Mouse (Mus musculus) heart, adult 2 months (tissue): ENCODE measurements around the gene Adad1.

Experiments
- CTCF ChIP-seq: fragments of 200-600 bp; IDR thresholded peaks from 2 replicates; pipeline ENCODE4 v1.8.1; 2022; ENCODE audit warnings: antibody characterized with exemption, mild to moderate bottlenecking, moderate library complexity
- EP300 ChIP-seq: fragments of 200-500 bp; IDR thresholded peaks from 2 replicates; pipeline ENCODE4 v1.6.1; 2011; ENCODE audit warnings: low read depth, low read length, control low read depth; ENCODE audit not compliant: insufficient read depth
- POLR2A ChIP-seq: fragments of 200-500 bp; IDR thresholded peaks from 2 replicates; pipeline ENCODE4 v1.6.1; 2011; ENCODE audit warnings: mild to moderate bottlenecking, low read depth, low read length, control low read depth; ENCODE audit not compliant: insufficient read depth

DNA sequence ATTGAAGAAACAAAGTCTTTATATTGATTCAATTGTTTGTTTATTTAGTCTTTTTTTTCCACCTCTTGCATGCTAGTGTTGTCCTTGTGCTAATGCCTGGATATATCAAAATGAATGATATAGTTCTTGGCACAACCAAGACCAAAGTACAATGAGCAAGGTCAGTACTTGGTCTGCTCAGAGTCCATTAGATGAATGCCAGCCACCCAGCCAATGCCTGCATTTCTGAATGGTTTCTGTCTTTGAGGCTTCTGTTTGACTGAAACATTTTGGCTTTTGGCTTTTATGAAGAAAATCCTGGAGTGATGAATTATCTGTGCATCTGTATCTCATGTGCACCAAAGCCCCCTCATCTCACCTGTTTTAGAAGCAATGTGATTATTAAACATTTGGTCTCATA, 23.5 kb upstream of the Adad1 start:
- no peak for TF ChIP-seq CTCF
- TF ChIP-seq POLR2A, result no peak
- no peak for TF ChIP-seq EP300
